Mouse (Mus musculus): ENCODE measurements at regions not wholly inside any gene's neighbourhood (a gene's known extent, or its start where the extent isn't known, plus 50 kb on each side); places are given as distances from the start of the nearest gene placed in this dataset.
A peak's percentile ranks its signal among the peaks of the same experiment; 100 is the strongest.

DNA sequence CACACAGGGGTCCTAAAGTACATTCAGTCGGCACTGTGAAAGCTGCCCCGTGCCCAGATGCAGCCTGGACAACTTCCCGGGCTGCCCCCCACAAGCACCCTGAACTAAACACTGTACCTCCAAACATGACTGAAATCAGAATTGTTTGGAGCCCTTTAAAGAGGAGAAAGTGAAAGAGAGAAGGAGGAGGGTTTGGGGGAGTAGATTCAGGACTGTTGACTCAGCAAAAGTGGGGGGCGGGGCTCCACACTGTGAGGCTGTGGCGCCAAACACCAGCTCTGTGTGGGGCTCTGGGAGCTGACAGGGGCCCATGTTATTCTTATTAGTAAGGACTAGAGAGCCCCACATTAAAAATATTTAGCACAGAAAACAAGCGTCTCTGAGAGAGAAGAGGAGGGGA, 71.8 kb upstream of the Pou3f3 start:
- WGBS: 66% methylated on average over 6 of the region's 6 CpGs
- Histone ChIP-seq H3K4me2 (ENCODE audit: low read length) (no peak overlapping the region), H3K9ac (ENCODE audit: low read depth, low read length) (no peak overlapping the region), H3K36me3 (ENCODE audit: control insufficient read depth, insufficient read depth, low read length) (no peaks in the 10 kb centered on the region), H3K27ac (ENCODE audit: low read depth, low read length) (no peak overlapping the region), H3K27me3 (replicated peaks; ENCODE audit: control insufficient read depth, insufficient read depth, low read length) (no peaks in the 10 kb centered on the region), H3K4me3 (ENCODE audit: low read length) (no peak overlapping the region), H3K9me3 (ENCODE audit: control insufficient read depth, low read length) (0 out of 2 replicates have a peak, but pooled peaks cover 3% of the 10 kb centered on the region), H3K4me1 (ENCODE audit: control insufficient read depth, insufficient read depth, low read depth, low read length) (peaks cover 3% of the 10 kb centered on the region; the same call in 1 of the 2 replicates)
- no peak for ATAC-seq

- Histone ChIP-seq H3K4me3 (ENCODE audit: low read length) (no peak overlapping the region), H3K4me2 (ENCODE audit: low read length) (no peak overlapping the region), H3K27ac (ENCODE audit: low read depth, low read length) (no peak overlapping the region), H3K27me3 (replicated peaks; ENCODE audit: control insufficient read depth, insufficient read depth, low read length) (no peaks in the 10 kb centered on the region), H3K9ac (ENCODE audit: low read depth, low read length) (no peak overlapping the region), H3K4me1 (ENCODE audit: control insufficient read depth, insufficient read depth, low read depth, low read length) (peaks cover 10% of the 10 kb centered on the region), H3K9me3 (ENCODE audit: control insufficient read depth, low read length) (no peaks in the 10 kb centered on the region), H3K36me3 (ENCODE audit: control insufficient read depth, insufficient read depth, low read length) (no peaks in the 10 kb centered on the region)
- peak; percentile 84 for ATAC-seq
- 9% methylated on average over 12 of the region's 12 CpGs for WGBS
These were observed 66.8 kb upstream of the Pou3f3 start for GRCm38 (mm10) chr1:42628800-42629199.

DNA sequence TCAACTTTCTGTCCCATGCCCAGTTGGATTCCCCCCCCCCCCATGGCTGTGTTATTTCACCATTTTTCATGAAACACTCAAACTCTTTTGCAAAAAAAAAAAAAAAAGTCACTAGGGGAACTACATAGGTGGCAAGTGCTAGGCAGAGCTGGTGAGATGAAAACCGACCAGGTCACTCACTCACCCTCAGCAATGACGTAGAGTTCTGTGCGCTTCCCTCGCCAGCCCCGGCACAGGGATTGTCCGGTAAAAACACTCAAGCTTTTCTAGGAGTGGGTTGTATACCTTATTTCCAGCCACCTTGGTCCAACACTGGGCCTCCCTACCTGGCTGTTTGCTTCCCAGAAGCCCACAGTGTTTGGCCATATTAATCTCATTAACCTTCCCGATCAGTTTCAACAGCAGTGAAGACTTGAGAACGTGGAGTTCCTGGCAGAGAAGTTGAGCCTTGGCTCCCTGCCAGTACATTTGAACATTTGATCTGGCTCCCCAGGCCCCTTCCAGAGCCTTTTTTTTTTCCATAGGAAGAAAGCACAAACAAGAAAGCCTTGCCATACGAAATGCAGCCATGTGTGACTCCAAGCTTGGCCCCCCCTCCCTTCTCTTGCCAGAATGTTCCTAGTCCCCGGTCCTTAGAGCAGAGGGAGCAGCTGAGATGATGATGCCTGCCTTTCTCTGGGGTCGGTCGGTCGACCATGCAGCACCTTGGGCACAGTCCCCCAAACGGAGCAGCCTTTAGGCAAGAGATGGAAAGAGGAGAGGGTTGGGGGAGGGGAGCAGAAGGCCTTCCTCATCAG, 65.9 kb upstream of the Pou3f3 start:
- peak; percentile 62 for ATAC-seq

DNA sequence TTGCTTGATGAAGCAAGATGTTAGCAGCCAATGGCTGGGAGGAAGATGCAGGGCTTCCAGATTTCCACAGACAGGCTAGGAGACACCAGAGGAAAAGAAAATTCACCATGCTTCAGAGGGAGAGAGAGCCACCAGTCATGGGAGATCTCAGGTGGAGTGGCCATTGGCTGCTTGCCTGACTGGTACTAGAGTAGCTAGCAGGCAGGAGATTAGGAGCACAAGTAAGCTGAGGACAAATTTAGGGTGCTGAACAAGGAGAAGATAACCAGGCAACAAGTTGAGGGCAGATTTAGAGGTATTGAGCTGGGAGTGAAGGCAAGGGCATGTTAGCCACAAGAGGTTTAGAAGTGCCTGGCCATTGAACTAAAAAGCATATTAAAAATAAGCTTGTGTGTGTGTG, 63.3 kb upstream of the Pou3f3 start:
- H3K9me3 ChIP-seq (ENCODE audit: control insufficient read depth, low read length): no peaks in the 10 kb centered on the region
- no peak overlapping the region for H3K27ac ChIP-seq (ENCODE audit: low read depth, low read length)
- no peak overlapping the region for H3K4me3 ChIP-seq (ENCODE audit: low read length)
- no peak for ATAC-seq
- peaks cover 10% of the 10 kb centered on the region for H3K4me1 ChIP-seq (ENCODE audit: control insufficient read depth, insufficient read depth, low read depth, low read length)
- H3K36me3 ChIP-seq (ENCODE audit: control insufficient read depth, insufficient read depth, low read length): no peaks in the 10 kb centered on the region
- no peaks in the 10 kb centered on the region for H3K27me3 ChIP-seq (replicated peaks; ENCODE audit: control insufficient read depth, insufficient read depth, low read length)
- no peak overlapping the region for H3K9ac ChIP-seq (ENCODE audit: low read depth, low read length)
- H3K4me2 ChIP-seq (ENCODE audit: low read length): no peak overlapping the region

More for the DNA sequence above, 65.9 kb upstream of the Pou3f3 start:
- no peaks in the 10 kb centered on the region for H3K9me3 ChIP-seq (ENCODE audit: control insufficient read depth, low read length)
- peak overlapping the region; percentile 38 for H3K4me2 ChIP-seq (ENCODE audit: low read length)
- peak overlapping the region; percentile 55; the same call in 1 of the 2 replicates for H3K27ac ChIP-seq (ENCODE audit: low read depth, low read length)
- WGBS: 17% methylated on average over 14 of the region's 14 CpGs
- H3K36me3 ChIP-seq (ENCODE audit: control insufficient read depth, insufficient read depth, low read length): no peaks in the 10 kb centered on the region
- H3K9ac ChIP-seq (ENCODE audit: low read depth, low read length): no peak overlapping the region
- H3K4me3 ChIP-seq (ENCODE audit: low read length): no peak overlapping the region
- H3K4me1 ChIP-seq (ENCODE audit: control insufficient read depth, insufficient read depth, low read depth, low read length): peaks cover 10% of the 10 kb centered on the region
- no peaks in the 10 kb centered on the region for H3K27me3 ChIP-seq (replicated peaks; ENCODE audit: control insufficient read depth, insufficient read depth, low read length)

DNA sequence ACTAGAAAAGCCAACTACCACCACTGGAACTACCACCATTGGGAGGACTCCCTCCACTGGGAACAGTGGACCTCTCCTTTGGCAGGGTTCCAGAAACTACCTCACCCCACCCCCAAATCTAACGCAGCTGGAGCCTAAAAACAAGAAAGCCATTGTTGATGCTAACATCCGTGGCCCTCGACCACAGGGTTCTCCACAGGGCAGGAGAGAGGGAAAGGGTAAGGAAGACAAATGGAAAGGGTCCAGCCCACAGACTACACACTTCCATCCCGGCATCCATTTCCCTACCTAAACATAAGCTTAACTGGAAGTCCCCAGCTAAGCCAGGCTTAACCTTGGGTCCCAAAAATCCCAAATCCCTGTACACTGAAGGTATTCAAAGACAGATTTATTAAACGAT, 59.0 kb upstream of the Pou3f3 start:
- no peak overlapping the region for H3K4me2 ChIP-seq (ENCODE audit: low read length)
- ATAC-seq: no peak
- no peaks in the 10 kb centered on the region for H3K36me3 ChIP-seq (ENCODE audit: control insufficient read depth, insufficient read depth, low read length)
- no peaks in the 10 kb centered on the region for H3K4me1 ChIP-seq (ENCODE audit: control insufficient read depth, insufficient read depth, low read depth, low read length)
- H3K9me3 ChIP-seq (ENCODE audit: control insufficient read depth, low read length): no peaks in the 10 kb centered on the region
- H3K27me3 ChIP-seq (replicated peaks; ENCODE audit: control insufficient read depth, insufficient read depth, low read length): no peaks in the 10 kb centered on the region
- H3K27ac ChIP-seq (ENCODE audit: low read depth, low read length): no peak overlapping the region
- no peak overlapping the region for H3K9ac ChIP-seq (ENCODE audit: low read depth, low read length)
- no peak overlapping the region for H3K4me3 ChIP-seq (ENCODE audit: low read length)
- 32% methylated on average over 5 of the region's 5 CpGs for WGBS
